Mouse (Mus musculus) limb, embryonic 15.5 days (tissue): ENCODE results near the gene Tmem53. TPM values are rescaled to one million over a fixed set of nuclear protein-coding genes. Genes with fewer than 3 reads are reported as not detected.

Experiments
- ATAC-seq: fragments of 200-750 bp; cut with Nextera tagmentation; 2 replicates; pipeline ENCODE4 v1.8.0; 2017; ENCODE audit warnings: low read depth, moderate TSS enrichment; ENCODE audit not compliant: insufficient number of reproducible peaks, low FRiP score, low TSS enrichment
- H3K27ac ChIP-seq: fragments of 300-500 bp; sonication (generic); 2 replicates; pipeline ENCODE4 v1.5.1; 2015; ENCODE audit warnings: moderate library complexity, mild to moderate bottlenecking, inconsistent platforms
- H3K27me3 ChIP-seq: fragments of 300-500 bp; sonication (generic); 2 replicates; pipeline ENCODE4 v1.6.1; 2015; ENCODE audit warnings: inconsistent platforms
- H3K36me3 ChIP-seq: fragments of 300-500 bp; sonication (generic); 2 replicates; pipeline ENCODE4 v1.6.1; 2015; ENCODE audit warnings: inconsistent platforms
- H3K4me1 ChIP-seq: fragments of 300-500 bp; sonication (generic); 2 replicates; pipeline ENCODE4 v1.6.1; 2015; ENCODE audit warnings: inconsistent platforms
- H3K4me2 ChIP-seq: fragments of 300-500 bp; sonication (generic); 2 replicates; pipeline ENCODE4 v1.6.1; 2015; ENCODE audit warnings: mild to moderate bottlenecking, inconsistent platforms
- H3K4me3 ChIP-seq: fragments of 300-500 bp; sonication (generic); 2 replicates; pipeline ENCODE4 v1.5.1; 2015; ENCODE audit warnings: mild to moderate bottlenecking, inconsistent platforms
- H3K9ac ChIP-seq: fragments of 300-500 bp; sonication (generic); 2 replicates; pipeline ENCODE4 v1.6.1; 2015; ENCODE audit warnings: inconsistent platforms
- H3K9me3 ChIP-seq: fragments of 300-500 bp; sonication (generic); 2 replicates; pipeline ENCODE4 v1.6.1; 2016; ENCODE audit warnings: inconsistent platforms
- WGBS: fragments of 180-500 bp; shearing (Covaris S2); methylation state at CpG from one replicate; pipeline ENCODE4 v1.1.7; 2015; 5-methylcytosine and 5-hydroxymethylcytosine counted together
- polyA plus RNA-seq: library from polyadenylated mRNA; unstranded; fragments of >200 nt; fragmentation: Nextera tagmentation; extraction: Ambion mirVana; gene quantifications from 2 replicates; pipeline ENCODE4 v1.2.1, GENCODE M21; 2015

The Tmem53 gene
- polyA plus RNA-seq, 1 experiment from 2014 or later: 10.0 TPM

DNA sequence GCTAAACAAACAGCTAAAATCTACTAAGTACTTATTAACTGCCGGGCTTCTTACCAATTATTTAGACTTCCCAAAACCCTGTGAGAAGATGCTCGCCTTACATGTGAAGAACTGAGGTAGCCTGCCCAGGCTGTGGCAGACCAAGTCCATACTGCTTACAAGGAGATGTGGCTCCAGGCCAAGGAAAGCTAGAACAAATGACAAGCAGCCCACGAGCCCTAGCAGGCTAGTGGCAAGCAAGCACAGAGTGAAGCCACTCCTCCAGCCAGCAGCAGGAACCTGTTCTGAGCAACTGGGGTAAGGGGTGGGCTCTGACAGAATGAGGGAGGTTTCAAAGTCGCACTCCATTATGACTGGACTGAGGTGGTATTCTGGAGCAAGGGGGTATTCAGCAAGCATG is 23.0 kb downstream of the Tmem53 start:
- Histone ChIP-seq H3K4me2 (no peak overlapping the region), H3K4me1 (peaks cover 34% of the 10 kb centered on the region), H3K36me3 (peaks cover 88% of the 10 kb centered on the region), H3K4me3 (no peak overlapping the region), H3K9ac (no peak overlapping the region), H3K9me3 (no peaks in the 10 kb centered on the region), H3K27ac (no peak overlapping the region), H3K27me3 (no peaks in the 10 kb centered on the region)
- 92% methylated on average over 4 of the region's 4 CpGs for WGBS
- ATAC-seq: no peak

DNA sequence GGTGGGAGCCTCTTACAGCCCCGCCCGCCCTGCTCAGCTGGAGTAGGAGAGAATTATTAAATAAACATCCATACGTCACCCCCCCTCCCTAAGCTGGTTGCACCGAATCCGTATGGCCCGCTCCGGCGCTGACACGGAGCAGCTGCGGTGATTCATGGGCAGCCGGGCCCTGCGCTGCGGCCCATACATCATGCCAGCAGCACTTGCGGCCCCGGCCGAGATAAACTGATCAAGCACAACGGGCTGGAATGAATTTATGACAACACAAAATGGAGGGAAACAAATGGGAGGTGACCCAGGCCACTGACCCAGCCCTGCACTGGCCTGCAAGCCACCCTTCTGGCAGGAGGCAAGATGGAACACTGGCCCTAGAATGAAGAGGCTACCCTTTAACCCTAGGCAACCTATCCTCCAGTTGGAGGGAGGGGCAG is 24.5 kb downstream of the Tmem53 start:
- Histone ChIP-seq H3K4me3 (no peak overlapping the region), H3K4me2 (no peak overlapping the region), H3K36me3 (peaks cover 97% of the 10 kb centered on the region), H3K9ac (no peak overlapping the region), H3K27me3 (no peaks in the 10 kb centered on the region), H3K27ac (no peak overlapping the region), H3K9me3 (no peaks in the 10 kb centered on the region), H3K4me1 (peaks cover 36% of the 10 kb centered on the region)
- ATAC-seq: no peak
- WGBS: 78% methylated on average over 17 of the region's 17 CpGs

DNA sequence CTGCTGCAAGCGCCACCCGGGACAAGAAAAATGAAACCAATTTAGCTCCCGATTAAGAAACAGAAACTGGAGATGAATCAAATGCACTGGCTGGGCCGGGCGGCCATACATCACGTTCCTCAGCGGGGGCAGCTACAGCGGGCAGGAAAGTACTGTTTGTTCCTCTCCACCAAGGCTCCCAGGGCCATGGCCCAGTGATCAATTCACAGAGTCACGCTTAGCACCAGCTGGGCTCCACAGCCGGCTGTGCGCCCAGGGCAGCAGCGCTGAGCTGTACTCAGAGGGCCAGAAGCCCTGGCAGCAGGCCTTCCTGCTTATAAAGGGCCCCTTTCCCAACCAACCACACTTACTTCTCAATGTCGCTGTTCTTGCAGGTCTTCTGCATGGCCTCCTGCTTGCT is 25.3 kb downstream of the Tmem53 start:
- WGBS: 87% methylated on average over 13 of the region's 13 CpGs
- peaks cover 36% of the 10 kb centered on the region for H3K4me1 ChIP-seq
- H3K27ac ChIP-seq: no peak overlapping the region
- no peaks in the 10 kb centered on the region for H3K27me3 ChIP-seq
- no peak for ATAC-seq
- no peak overlapping the region for H3K4me3 ChIP-seq
- H3K36me3 ChIP-seq: peaks cover 97% of the 10 kb centered on the region
- H3K9ac ChIP-seq: no peak overlapping the region
- H3K9me3 ChIP-seq: no peaks in the 10 kb centered on the region
- no peak overlapping the region for H3K4me2 ChIP-seq

DNA sequence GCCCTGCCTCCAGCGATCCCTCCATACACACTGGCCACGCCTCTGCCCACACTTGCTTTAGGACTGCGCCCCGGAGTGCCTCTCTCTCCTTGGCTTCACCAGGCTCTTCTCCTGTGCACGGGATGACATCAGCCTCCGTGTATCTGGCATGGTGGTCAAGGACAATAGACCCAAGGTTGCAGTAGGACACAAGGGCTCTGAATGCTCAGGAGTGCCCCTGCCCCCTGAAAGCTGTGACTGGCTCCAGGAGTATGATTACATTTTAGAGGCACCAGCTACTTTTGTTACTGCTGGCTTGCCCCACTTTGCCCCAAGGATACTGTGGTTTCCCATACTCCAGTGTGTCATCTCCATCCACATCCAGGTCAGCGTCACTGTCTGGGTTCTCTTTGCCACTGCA is 25.9 kb downstream of the Tmem53 start:
- Histone ChIP-seq H3K9me3 (no peaks in the 10 kb centered on the region), H3K36me3 (peaks cover 95% of the 10 kb centered on the region), H3K27me3 (no peaks in the 10 kb centered on the region), H3K9ac (no peak overlapping the region), H3K4me1 (peaks cover 31% of the 10 kb centered on the region), H3K4me3 (no peak overlapping the region), H3K4me2 (no peak overlapping the region), H3K27ac (no peak overlapping the region)
- 90% methylated on average over 7 of the region's 7 CpGs for WGBS
- no peak for ATAC-seq

DNA sequence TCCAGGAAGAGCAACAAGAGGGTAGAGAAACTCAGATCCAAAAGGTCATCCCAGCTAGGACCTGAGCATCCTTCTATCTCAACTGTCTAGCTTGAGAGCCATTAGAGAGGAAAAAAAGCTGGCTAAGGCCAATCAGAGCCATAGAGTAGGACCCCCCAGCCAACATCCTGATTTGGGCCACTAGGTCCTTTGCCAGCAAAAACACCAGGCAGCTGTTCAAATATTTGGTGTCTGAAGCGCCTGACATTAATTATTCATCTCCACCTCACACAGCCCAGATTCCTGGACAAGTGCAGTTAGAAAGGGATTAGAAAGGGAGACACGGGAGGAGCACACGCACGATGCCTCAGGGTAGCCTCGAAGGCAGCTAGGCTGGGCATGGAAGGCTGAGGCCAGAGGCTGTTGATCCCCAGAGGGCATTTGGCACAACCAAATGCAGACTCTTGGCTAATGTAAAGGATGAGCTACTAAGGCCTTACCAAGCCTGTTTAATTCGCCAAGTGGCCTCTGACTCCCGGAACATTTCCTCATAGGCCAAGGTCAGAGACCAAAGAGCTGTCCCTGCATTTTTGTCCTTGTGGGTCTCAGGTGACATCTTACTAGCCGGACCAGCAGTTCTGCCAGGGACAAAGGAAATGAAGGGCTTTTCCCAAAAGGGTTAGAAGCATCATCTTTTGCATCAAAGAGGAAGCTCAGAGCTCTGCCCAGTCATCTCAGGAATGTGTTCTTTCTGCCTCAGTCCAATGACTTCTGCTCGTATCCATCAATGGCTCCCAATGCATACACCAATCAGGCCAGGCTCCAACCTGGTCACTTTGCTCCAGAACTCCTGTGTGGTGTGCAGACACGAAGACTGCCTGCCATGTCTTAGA is 26.9 kb downstream of the Tmem53 start:
- Histone ChIP-seq H3K9ac (no peak overlapping the region), H3K4me1 (peaks cover 35% of the 10 kb centered on the region), H3K4me3 (no peak overlapping the region), H3K27me3 (no peaks in the 10 kb centered on the region), H3K4me2 (no peak overlapping the region), H3K36me3 (peaks cover 94% of the 10 kb centered on the region), H3K9me3 (no peaks in the 10 kb centered on the region), H3K27ac (no peak overlapping the region)
- WGBS: 71% methylated on average over 10 of the region's 10 CpGs
- no peak for ATAC-seq

DNA sequence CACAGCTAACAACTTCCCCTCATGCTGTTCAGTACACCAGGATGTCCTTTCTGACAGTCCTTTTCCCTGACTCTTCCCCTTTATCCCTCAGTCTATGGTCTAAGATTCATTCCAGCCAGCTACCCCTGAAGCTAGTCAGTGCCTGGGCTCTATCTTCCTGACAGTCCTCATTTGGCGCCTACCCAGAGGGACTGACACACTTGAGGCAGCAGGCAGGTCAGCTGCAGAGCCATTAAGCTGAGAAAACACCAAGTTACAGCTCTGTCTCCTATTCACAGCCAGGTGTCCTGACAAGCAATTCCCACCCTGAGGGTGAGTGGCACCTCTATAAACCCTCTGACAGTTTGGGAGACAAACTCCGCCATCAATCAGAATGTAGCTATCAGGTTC is 27.5 kb downstream of the Tmem53 start:
- no peak for ATAC-seq

DNA sequence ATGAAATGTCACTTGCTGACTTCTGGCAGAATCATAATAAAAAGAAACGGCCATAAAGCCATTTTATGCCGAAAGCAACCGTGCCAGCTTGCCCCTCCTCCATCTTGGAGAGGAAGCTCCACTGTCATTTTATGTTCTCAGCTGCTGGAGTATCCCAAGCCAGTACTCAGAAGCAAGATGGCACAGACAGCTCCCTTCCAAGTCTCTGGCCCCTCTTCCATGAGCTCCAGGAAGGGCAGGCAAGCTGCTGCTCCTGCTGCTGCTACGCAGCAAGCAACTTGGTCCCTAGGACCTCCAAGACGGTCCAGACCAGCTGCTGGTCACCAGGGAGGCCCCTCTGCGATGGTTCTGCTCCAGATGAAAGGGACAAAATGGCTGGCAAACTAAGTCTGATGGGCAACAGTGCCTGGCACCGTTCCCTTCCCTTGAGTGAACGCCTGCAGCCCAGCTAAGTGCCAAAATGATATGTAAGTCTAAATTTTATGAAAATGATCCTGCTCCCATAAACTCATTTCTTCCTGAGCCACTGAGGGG is 28.7 kb downstream of the Tmem53 start:
- H3K27ac ChIP-seq: no peak overlapping the region
- peaks cover 95% of the 10 kb centered on the region for H3K36me3 ChIP-seq
- no peak overlapping the region for H3K4me2 ChIP-seq
- H3K9ac ChIP-seq: no peak overlapping the region
- WGBS: 56% methylated on average over 8 of the region's 8 CpGs
- H3K4me1 ChIP-seq: peaks cover 53% of the 10 kb centered on the region
- no peak overlapping the region for H3K4me3 ChIP-seq
- no peak for ATAC-seq
- no peaks in the 10 kb centered on the region for H3K9me3 ChIP-seq
- no peaks in the 10 kb centered on the region for H3K27me3 ChIP-seq

More for the DNA sequence above, 27.5 kb downstream of the Tmem53 start:
- 54% methylated on average over 2 of the region's 2 CpGs for WGBS
- Histone ChIP-seq H3K4me1 (peaks cover 41% of the 10 kb centered on the region), H3K9ac (no peak overlapping the region), H3K9me3 (no peaks in the 10 kb centered on the region), H3K4me2 (no peak overlapping the region), H3K27me3 (no peaks in the 10 kb centered on the region), H3K27ac (no peak overlapping the region), H3K36me3 (peaks cover 95% of the 10 kb centered on the region), H3K4me3 (no peak overlapping the region)

DNA sequence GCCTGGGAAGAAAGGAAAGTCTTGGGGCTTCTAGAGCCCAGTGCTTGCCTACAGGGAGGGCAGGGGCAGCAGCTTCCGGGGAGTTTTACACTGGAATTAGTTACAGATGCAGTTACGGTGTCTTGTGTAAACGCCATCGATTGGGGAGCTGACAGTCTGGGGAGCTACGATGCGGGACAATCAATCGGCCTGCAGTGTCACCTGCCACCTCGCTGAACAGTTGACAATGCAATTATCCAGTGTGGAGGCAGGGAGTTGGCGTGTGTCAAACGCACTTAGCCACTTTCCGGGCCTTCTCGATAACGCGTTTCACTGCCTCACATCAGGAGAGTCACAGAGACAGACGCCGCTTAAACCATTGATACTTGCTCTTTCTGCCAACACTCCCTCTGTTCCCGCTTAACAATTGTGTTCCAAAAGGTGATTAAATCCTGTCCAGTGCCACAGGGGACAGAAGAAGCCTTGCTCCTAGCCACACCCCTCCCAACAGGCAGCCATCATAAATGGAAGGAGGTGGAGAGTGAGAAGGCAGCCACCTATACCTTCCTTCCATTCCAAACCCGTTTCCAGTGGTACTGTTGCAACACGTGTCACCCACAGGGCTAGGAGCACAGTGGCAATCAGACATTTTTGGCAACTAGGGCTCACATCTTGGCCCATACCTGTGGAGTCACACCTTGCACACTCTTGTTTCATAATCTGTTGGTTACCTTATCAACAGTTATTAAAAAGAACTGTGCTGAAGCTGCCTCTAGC is 29.5 kb downstream of the Tmem53 start:
- ATAC-seq: no peak
- Histone ChIP-seq H3K4me3 (no peak overlapping the region), H3K4me2 (no peak overlapping the region), H3K27ac (no peak overlapping the region), H3K27me3 (no peaks in the 10 kb centered on the region), H3K36me3 (peaks cover 95% of the 10 kb centered on the region), H3K4me1 (peaks cover 52% of the 10 kb centered on the region), H3K9me3 (no peaks in the 10 kb centered on the region), H3K9ac (no peak overlapping the region)
- WGBS: 44% methylated on average over 19 of the region's 19 CpGs

DNA sequence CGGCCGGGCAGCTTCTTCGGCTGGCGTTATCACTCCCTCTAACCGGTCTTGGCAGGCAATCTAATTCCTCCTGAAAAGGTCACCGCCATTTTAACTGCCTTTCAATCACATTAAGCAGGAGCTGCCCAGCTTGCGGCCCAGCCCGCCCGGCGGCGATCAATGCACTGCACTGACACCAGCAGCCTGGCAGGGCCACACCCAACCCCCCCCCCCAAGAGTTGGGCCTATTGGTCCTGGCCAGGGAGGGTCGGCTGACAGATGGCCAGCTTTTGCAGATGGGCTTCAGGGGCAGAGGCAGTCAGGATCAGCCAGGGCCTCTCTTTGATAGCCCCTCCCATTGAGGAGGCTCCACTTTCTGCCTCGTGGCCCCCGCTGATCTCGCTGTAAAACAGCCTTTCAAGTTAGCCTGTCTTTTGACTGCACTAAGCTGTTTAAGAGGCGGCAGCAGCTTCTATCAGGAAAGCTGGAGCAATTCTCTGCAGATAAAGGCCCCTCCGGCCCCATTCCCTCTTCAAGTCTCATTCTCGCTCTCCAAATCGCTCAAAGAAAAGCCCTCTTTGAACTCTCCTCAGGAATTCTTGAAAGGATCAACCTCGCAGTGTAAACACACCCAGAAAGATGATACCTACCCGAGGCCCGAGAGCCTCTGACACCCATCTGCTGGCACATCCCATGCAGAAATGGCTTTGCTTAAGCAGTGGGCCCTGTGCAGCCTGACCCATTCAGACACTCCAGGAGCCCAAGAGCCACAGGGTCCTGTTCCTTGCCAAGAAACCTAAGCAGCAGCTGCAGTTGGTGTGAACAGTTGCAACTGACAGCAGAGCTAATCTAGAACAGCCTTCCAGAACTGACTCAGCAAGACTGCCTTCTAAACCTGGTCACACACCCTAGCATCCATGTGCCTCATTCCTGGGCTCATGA is 31.8 kb downstream of the Tmem53 start:
- H3K4me1 ChIP-seq: peaks cover 52% of the 10 kb centered on the region
- no peak for ATAC-seq
- 30% methylated on average over 22 of the region's 22 CpGs for WGBS
- H3K9ac ChIP-seq: no peak overlapping the region
- peak overlapping the region; percentile 33 for H3K27ac ChIP-seq
- peaks cover 83% of the 10 kb centered on the region for H3K36me3 ChIP-seq
- H3K4me2 ChIP-seq: no peak overlapping the region
- H3K27me3 ChIP-seq: no peaks in the 10 kb centered on the region
- H3K9me3 ChIP-seq: no peaks in the 10 kb centered on the region
- no peak overlapping the region for H3K4me3 ChIP-seq

DNA sequence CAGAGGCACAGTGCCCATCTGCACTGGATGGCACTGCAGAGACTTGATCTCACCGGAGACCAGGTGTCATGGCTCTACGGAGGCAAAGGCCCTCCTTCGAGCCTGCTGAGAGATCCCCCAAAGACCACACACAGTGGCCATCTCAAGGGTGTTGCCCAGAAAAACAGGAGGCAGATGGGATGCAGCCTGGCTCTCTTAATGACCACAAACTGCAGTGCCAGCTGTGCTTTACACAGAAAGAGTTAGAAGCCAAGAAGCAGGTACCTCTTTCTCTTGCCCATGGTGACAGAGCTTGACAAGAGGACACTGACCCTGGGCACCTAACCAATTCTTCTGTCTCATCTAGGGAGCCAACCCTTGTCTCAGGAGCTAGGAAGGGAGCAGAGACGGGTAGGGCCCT is 32.6 kb downstream of the Tmem53 start:
- Histone ChIP-seq H3K4me1 (peaks cover 46% of the 10 kb centered on the region), H3K4me3 (no peak overlapping the region), H3K9me3 (no peaks in the 10 kb centered on the region), H3K4me2 (no peak overlapping the region), H3K9ac (no peak overlapping the region), H3K27ac (no peak overlapping the region), H3K27me3 (no peaks in the 10 kb centered on the region), H3K36me3 (peaks cover 75% of the 10 kb centered on the region)
- WGBS: 34% methylated on average over 4 of the region's 4 CpGs
- ATAC-seq: no peak

DNA sequence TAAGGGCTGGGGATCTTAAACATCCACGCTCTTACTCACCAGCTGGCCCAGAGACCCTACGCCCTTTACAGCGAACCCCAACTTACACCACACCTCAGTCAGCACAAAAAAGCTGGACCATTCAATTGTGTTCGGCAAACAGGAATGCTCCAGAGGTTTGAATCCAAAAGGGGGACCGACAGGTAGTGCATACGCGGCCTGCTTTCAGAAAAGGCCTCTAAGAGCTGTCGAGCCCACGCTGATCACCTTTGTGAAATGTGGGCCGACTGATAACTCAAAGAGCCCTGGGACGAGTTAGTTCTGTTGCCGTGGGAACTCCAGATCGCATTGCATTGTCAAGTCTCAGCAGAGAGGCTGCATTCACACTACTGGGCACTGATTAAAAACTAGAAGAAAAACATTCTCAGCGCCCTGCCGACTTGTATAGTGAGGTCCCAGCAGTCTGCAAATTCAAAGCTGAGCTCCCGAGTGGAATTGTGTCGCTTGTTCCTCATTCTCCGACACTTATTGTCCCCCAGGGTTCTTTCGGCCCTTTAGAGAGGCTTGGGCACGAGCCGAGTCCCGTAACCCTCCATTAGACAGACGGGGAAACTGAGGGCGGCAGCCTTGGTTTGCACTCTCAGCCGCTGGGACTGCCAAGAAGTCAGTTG is 36.7 kb downstream of the Tmem53 start:
- peak overlapping the region; percentile 77 for H3K4me3 ChIP-seq
- H3K4me1 ChIP-seq: peaks cover 34% of the 10 kb centered on the region
- H3K27ac ChIP-seq: peak overlapping the region; percentile 96
- no peak for ATAC-seq
- 24% methylated on average over 25 of the region's 25 CpGs for WGBS
- peaks cover 40% of the 10 kb centered on the region for H3K36me3 ChIP-seq
- H3K9ac ChIP-seq: peak overlapping the region; percentile 60
- peak overlapping the region; percentile 59 for H3K4me2 ChIP-seq
- no peaks in the 10 kb centered on the region for H3K27me3 ChIP-seq
- H3K9me3 ChIP-seq: no peaks in the 10 kb centered on the region
